ENCODE assay signal across 12 mouse cellular contexts in genomic region chr8:124375727-124376126, GRCm38 (mm10).
A peak's percentile ranks its signal among the peaks of the same experiment; 100 is the strongest.
DNase-seq lines count a peak whose midpoint lies in the region; ATAC-seq lines count a peak whose summit lies in the region.
"Had no signal": no experiment of that assay in that cellular context is flagged by ENCODE, and none has a peak within 500 bp of the region (broad histone marks: within the 10 kb centered on the region; RNA-seq: fewer than 3 reads in every experiment).

No protein-coding gene starts in this region.

- no peaks in the 10 kb centered on the region; the same call in 1 of the 2 replicates for H3K27me3 ChIP-seq in heart, embryonic 10.5 days (ENCODE audit: insufficient read depth, poor library complexity, severe bottlenecking)

- no peak overlapping the region for H3K27ac ChIP-seq in heart, embryonic 10.5 days
- H3K27ac ChIP-seq: hindbrain, embryonic 14.5 days; liver, embryonic 14.5 days had no signal

- intact Hi-C loops in heart, postnatal 10 days (cut with DNase I): no loop called here

- no peak overlapping the region for H3K4me3 ChIP-seq in heart, embryonic 10.5 days

- H3K9me3 ChIP-seq in heart, embryonic 10.5 days: no peaks in the 10 kb centered on the region

- ATAC-seq in erythroblast, adult 5-6 weeks (replicated peaks; ENCODE audit: low FRiP score, poor library complexity, severe bottlenecking): no peak

- H3K4me1 ChIP-seq in heart, embryonic 10.5 days: 0 out of 2 replicates have a peak, but pooled peaks cover 7% of the 10 kb centered on the region

- peak; percentile 18 to 28 for DNase-seq in heart, postnatal 10 days
- no peak for DNase-seq in heart, embryonic 10.5 days (ENCODE audit: low spot score)
- peak; percentile 21 for DNase-seq in urinary bladder, postnatal 14 days (ENCODE audit: low spot score)
- no peak for DNase-seq in urinary bladder, postnatal 4 days (ENCODE audit: low spot score in 2 of 2)
- peak; percentile 69 to 73 for DNase-seq in cerebellum, postnatal 10 days
- no peak for DNase-seq in adrenal gland, postnatal 4 days (ENCODE audit: low spot score in 2 of 2)
- DNase-seq: kidney, adult 2 months; lung, postnatal 14 days; thymus, adult 2 months had no signal

- 85% methylated on average over 9 of the region's 9 CpGs for WGBS in heart, embryonic 10.5 days

- H3K36me3 ChIP-seq in heart, embryonic 10.5 days: no peaks in the 10 kb centered on the region

Comparison
In these comparisons a context has a peak if more than half of its experiments do, and no peak if none do; other contexts are left out.
1. DNase-seq: peak in heart, postnatal 10 days (2 of 2), urinary bladder, postnatal 14 days (single experiment) and cerebellum, postnatal 10 days (2 of 2); none in heart, embryonic 10.5 days (single experiment), urinary bladder, postnatal 4 days (0 of 2) and adrenal gland, postnatal 4 days (0 of 2).